Mouse (Mus musculus) B cell, adult 2 months (primary cell): ENCODE measurements around the gene Afdn.
"Not testable (repeated sequence)": the region's sequence is repeated elsewhere in the genome, so short reads cannot be mapped to it uniquely, and the experiment has no call there.

Experiments
- DNase-seq, 2 experiments: peaks; one replicate each; pipeline ENCODE4 v3.0.0; 2022

The Afdn gene

DNA sequence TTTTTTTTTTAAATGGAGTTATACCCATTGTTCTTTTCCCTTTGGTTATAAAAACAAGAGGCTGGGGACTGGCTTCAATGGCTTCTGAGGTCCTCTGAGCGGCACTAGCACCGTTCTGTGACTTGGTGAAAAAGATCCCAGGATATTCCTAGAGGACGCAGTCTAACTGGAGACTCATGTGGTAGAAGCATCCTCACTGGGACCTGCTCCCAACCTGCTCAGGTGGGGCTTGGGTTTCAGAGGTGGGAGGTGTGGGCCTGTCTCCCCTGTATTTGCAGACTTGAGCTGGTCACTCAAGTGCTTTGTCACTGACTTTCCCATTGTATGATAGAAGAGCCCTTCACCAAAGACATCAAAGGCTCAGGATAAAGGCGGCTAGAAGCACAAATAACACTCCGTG lies 20.4 kb upstream of the Afdn start:
- DNase-seq: no peak

DNA sequence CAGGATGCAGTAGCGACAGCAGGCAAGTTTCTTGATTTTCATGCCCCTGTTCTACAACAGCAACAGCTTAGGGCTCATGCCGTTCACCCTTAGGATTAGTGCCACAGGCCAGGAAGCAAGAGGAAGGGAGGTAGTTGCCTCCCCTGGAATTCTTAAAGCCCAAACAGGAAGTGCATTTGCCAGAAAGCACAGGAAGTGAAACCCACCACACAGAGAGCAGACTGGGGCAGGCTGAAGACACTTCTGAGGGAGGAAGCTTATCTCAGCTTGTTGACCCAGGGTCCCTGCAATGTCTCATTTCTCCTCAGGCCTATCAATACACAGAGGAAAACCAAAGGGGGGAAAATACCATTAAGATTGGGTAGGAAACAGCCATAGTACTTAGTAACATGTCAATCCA lies 19.5 kb upstream of the Afdn start:
- DNase-seq: no peak

DNA sequence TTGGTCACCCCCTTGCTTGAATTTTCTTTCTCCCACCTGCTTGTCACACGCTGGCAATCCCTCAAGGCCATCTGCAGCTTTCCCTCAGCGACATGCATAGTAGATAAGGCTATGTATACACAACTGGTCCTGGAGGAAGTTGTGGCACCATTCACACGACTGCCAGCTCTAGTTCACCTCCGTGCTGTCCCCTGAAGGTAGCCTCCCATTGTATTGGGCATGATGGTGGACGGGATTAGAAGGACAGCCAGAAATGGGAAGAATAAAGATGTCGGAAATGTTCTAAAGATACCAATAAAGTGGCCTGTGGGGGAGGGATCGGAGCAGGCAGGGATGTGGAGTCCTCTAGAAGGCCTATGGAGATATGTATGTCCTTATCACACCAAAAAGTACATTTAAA lies 18.7 kb upstream of the Afdn start:
- DNase-seq: no peak

DNA sequence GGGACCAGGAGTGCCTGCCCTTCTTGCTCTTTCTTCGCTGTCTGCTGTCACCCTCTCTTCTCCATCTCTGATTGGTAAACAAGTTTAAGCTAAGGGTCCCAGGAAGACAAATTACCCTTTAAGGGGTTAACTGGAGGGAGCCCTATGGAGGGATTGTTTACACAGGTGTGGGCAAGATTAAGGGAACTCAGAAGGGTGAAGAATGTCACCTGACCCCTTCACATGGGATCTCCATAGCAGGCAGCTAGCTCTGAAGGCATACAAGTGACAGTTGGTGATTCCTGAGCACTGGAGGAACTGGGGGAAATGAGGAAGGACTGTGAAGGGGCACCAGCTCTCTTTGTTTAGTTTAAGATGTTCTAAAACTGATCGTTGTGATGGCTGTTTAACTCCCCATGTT lies 18.0 kb upstream of the Afdn start:
- no peak for DNase-seq

DNA sequence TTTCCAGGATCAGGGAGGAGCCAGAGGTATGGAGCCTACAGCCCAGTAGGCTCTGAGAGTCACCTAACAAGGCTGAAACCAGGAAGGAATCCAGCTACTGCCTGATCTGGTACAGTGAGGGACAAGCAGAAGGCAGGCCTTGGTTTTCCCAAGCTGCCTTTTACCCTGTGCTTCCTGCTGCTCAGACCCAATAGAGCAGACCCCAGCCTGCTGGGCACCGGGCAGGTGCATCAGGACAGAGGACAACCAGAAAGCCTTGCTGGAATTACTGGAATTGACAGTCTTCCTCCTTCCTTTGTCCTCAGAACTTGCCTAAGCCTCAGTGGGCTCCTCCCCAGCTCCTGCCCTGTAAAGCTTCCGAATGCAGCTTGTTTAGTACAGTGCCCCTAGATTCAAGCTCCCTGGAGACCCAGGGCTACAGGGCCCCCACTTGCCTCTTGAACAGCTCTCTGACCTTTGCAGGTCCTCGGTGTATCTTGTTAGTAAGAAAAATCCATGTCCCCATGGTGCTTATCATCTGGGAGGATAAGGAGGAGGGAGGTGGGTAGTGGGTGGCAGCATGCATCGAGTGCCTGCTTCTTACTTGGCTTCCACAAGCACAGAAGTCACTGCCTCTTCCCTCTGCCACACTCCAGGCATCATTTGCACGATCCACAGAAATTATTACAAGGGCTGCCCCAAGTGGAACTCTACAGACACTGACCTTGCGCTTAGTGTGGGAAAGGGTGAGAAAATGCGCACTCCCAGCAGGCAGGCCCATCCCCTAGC lies 17.2 kb upstream of the Afdn start:
- DNase-seq: no peak

DNA sequence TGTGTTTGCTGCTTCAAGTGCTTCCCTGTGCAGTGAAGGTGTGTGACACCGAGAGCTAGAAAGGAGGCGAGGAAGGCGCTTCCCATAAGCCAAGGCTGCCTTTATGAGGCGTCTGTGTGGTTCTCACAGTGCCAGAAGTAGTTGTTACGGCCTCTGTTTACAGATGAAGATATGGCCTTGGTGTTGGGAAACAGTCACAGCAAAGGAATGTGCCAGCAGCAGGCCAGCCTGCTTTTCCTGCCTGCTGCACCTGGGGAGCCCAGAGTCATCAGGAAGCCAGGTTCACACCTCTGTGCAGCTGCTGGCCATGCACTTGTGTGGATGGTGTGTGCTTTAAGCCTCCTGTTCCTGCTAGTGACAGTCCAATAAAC lies 16.6 kb upstream of the Afdn start:
- DNase-seq: no peak

DNA sequence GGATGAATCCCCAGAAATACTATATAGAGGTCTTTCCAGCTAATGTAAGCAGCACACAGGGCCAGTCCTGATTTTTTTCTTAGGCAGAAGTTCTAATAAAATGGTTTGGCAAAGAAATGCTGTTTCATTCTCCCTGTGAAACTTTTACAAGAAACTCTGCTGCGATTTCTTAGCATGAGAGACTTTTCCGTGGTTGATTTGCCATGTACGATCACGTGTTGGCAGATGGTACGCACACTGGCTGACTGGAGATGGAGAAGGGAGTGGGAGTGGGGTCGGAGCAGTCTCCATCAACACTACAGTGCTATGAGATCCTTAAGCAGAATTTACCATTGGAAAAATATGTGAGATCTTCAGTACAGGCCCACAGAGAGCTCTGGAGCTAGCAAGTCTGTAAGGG lies 16.1 kb upstream of the Afdn start:
- DNase-seq: no peak

DNA sequence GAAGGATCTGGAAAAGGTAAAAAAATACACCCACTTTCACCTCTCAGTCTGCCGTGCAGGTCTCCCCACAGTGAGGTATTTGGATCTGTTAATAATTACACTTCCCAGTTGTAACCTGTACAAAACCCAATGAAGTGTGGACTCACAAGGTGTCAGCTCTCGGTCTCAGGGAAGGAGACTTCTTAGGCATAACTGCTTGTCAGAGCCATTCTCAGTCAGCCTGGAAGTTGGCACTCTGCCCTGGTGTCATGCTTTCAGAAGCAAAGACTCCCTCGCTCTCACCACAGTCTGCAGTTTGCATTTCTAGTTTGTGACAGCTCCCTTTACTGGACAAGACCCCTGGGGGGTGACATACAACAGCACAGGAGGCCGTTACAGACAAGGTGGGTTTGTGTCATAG lies 15.5 kb upstream of the Afdn start:
- no peak for DNase-seq

DNA sequence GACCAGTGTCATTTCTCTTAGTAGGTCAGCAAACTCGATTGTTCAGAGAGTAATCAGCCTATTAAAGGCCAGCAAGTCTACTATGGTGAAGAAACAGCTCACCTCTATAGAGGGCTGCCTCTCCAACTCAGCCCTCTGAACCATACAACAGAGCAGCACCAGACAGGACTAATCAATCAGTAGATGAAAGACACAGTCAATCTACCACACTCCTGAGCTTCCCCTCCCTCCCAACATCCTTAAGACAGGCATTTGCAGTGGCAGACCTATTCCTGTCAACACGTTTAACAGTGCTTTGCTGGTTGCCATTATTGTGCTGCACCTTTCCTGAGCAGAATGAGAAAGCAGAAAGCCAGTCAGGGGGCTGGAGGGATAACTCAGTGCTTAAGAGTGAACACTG lies 15.0 kb upstream of the Afdn start:
- DNase-seq: no peak

DNA sequence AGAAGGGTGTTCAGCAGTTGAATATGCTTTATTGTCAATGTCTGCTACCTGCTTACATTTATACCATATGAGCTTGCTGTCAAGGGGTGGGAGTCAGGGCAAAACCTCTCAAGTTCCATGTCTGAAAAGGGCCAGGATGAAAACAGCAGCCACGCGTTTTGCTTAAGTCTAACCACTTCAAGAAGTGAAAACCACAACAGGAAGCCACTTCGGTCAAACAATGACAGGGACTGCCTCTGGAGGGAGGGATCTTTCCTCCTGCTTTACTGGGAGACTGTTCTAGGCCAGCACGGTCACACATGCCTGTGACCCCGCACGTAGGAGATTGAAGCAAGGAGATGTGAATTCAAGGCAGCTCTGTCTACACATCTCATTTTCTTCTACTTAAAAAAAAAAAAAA lies 14.0 kb upstream of the Afdn start:
- DNase-seq: no peak

DNA sequence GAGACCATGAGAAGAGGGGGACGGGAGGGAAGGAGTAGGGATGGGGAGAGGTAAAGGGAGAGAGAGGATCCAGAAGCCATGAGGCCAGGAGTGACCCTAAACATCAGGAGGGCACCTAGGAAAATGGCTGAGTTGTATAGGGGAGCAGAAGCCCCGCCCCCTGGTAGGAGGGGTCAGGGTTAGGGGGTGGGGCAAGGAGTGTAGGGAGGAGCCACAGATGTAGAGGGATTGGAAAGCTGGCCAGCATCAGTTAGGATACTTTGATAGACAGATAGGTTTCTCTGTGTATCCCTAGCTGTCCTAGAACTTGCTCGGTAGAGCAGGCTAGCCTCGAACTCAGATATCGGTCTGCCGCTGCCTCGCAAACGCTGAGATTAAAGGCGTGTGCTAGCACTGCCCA lies 12.7 kb upstream of the Afdn start:
- no peak for DNase-seq

DNA sequence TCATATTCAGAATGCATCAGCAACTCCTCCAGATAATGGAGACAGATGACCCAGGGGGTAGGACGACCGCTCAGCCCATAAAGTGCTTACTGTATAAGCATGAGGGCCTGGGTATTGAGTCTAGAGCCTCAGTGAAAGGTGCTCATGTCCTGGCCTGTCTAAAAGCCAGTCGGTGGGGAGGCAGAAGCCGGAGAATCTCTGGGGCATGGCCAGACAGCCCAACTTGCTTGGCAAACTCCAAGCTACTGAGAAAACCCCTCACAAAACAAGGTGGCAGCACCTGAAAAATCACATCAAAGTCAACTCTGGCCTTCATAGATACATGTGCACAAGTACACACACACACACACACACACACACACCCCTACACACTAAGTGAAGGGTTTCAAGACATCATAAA lies 11.3 kb upstream of the Afdn start:
- DNase-seq: no peak

DNA sequence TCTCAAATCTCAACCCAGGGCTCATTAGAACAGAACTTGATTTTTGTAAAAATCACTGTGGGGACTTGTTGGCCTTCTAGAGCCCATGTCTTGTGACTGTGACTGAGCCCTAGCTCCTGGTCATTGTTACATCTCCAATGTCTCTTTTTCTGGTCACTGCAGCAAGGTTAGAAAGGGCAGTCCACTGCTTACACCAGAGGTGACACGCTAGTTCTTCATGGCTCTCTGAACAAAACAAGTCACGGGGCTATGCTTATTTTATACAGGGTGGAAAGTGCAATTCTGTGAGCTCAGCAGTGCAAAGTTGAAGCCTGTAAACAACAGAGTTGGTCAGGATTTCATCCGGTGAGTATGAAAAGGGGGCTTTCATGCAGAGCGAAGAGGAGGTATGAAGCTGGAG lies 6.4 kb upstream of the Afdn start:
- no peak for DNase-seq

DNA sequence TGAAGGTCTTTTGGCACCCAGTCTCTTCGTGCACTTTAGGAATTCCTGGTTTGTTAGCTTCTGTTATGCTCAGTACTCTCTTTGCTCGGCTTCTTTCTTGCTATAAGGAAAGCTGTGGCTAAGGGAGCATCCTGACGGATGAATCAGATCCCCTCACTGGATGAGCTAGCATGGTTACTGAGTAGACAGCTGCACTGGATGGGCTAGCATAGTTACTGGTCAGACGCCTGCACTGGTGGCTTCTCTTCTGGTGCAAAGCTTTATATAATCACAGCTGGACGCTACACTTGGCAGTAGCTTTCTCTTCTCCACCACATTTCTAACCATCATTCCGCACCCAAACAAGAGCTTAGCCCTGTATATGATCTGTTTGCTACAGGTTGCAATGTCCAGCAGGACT lies 5.4 kb upstream of the Afdn start:
- no peak for DNase-seq

DNA sequence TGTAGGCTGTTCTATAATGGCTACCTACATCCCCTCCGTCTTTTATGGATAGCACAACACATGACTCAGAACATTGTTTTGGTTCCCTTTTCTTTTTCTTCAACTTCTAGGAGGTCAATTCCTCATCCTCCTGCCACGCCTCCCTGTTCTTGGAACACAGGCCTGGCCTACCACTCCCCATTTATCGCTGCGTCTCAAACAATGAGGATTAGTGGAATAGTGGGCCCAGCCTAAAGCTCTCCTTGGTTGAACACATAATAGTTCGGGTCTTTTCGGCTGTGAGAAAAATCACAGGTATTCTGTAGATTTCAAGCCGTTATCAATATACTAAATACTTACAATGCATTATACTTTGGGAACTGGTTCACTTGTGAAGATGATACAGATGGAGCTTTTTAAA lies 1.8 kb upstream of the Afdn start:
- DNase-seq: no peak

DNA sequence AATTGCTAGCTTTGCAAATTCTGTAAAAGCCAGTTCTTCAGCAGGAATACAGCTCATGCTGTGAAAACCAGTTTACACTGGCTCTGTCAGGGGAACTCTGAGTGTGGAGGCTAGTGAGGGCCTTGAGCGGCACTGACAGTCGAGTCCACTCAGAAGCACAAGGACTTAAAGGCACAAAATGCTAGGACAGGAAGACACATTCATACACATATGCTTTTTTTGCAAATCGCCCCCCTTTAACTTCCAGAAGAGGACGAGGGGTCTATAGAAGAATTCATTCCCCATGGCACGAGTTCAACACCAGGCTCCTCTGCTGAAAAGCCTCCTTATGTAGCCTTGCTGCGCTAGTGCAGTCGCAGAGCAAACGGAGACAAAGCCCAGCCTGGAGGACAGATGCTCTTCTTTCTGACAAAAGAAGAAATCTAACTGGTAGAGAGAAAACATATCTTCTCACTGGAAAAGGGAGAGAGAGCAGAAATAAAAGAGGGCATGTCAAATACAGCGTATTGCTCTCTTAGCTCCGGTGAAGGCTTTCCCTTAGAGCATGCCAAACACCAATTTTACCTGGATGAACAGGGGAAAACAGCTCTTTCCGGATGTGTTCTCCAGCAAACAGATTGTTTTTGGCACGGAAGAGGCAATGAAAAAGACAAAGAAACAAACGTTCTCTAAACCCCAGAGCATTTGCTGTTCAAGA lies 1.0 kb upstream of the Afdn start:
- DNase-seq: no peak

DNA sequence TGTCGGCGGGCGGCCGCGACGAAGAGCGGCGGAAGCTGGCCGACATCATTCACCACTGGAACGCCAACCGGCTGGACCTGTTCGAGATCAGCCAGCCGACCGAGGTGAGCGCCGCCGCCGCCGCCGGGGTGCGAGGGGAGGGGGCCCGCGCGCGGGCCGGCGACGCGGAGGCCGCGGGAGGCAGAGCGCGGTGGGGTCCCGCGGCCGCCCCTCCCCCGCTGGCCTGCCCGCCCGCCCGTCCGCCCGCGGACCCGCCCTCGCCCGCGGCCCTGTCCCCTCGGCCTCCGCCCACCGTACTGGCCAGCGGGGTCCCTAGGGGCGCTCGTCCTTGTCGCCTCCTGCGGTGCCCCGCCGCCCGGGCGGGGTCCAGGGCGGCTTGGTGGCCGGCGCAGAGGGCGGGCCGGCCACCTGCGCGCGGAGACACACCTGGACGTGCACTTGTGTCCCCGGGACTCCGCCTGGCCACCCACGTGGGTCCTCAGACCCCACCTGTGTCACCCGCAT lies 388 bp downstream of the Afdn start:
- DNase-seq: no peak

DNA sequence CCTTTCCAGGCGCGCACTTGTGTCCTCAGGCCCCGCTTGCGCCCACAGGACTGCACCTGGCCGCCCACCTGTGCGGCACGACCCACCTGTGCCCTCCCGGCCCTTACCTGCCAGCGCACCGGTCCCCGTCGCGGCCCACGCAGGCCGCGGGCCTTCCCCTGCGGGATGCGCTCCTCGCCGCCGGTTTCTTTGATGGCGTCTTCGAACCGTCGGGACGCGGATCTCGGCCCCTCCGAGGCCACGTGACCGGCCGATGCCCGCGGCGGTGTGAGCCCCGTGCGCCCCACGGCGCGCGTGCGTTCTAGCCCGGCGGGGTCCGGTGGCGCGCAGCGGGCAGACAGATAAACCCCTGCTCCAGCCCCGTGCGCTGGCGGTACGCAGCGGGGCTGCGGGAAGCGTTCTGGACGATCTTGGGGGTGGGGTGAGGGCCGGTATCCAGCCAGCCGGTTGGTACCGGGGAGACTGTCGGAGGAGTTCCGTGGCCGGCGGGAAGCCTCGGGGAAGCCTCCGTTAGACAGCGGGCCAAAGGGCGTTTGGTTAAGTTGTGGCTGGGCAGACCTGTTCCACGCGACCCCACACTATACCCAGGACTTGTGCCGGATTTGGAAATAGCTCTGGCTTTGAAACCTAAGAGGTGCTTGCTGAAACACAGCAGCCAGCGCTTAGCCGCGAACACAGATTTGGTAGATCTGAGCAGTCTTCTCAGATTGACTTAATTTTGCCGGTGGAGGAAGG lies 1.0 kb downstream of the Afdn start, which contains the start of gene Tcte2:
TSS of gene Tcte2 (minus strand) at position 647 of the 735 bp plus-strand sequence.
- DNase-seq: peak; percentile 6 to 10

DNA sequence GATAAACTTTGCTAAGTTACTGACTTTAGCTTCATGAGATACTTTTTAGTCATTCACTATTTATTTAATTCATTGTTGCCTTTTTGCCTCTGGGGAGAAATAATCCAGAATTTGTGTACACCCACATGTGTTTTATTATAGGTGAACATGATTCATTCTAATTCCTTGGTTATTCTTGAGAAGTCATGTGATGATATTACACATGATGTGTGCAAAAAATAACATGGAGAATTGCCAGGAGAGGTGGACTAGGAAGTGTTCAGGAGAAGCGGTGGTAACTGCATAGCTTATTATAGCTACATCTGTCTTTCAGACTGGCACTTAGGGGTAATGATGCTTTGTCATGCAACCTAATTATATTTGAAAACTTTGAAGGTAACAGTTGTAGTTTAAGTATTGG lies 3.5 kb downstream of the Afdn start:
- no peak for DNase-seq

DNA sequence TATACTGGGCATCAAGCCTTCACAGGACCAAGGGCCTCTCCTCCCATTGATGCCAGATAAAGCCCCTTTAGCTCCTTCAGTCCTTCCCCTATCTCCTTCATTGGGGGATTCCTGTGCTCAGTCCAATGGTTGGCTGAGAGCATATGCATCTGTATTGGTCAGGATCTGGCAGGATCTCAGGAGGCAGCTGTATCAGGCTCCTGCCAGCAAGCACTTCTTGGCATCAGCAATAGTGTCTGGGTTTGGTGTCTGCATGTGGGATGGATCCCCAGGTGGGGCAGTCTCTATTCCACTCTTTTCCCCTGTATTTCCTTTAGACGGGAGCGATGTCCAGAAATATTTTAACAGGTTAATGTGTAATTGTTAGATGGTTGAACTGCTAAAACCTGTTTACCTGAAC lies 4.6 kb downstream of the Afdn start:
- DNase-seq: not testable (repeated sequence)

DNA sequence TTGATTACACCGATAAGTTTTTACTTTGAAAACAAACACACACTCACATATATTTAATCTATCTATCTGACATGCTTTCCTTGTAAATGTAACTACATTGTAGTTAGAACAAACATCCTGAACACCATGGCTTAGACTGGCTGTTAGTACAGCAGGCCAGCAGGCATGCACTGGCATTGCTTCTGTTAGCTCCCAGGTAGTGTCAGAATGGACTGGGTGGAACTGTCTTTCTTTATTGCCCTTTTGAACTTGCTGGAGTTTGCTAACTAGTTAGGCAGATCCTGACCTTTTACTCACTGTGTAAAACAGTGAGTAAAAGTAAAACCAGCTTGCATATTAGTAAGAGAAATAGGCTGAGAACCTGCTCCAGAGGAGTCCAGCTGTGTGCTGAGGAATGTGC lies 8.2 kb downstream of the Afdn start:
- DNase-seq: no peak

DNA sequence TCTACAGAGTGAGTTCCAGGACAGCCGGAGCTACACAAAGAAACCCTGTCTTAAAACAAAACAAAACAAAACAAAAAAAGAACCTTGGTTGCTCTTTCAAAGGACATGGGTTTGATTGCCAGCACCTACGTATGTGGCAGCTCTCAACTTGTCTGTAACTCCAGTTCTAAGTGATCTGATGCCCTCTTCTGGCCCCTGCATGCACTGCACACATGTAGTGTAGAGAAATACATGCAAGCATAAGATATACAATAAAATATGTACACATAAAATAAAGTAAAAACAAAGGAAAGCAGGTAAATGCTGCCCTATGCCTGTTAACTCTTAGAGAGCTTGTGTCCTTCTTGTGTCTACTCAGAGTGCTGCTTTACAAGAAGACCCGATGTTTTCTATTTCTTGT lies 8.9 kb downstream of the Afdn start:
- no peak for DNase-seq

DNA sequence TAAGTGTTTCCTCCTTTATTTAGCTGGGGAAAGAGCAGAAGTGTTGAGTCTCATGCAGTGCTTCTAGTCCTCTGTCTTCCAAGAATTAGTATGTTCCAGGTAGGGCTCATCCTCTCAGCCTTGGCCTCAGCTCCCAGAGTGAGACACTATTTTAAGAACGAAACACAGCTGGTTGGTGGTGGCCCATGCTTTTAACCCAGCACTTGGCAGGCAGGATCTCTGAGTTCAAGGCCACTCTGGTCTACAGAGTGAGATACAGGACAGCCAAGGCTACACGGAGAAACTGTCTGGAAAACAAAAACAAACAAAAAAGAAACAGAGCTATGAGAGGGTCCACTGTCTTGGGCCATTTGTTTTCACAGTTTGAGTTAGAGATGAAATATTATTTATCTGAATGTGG lies 17.3 kb downstream of the Afdn start:
- no peak for DNase-seq

DNA sequence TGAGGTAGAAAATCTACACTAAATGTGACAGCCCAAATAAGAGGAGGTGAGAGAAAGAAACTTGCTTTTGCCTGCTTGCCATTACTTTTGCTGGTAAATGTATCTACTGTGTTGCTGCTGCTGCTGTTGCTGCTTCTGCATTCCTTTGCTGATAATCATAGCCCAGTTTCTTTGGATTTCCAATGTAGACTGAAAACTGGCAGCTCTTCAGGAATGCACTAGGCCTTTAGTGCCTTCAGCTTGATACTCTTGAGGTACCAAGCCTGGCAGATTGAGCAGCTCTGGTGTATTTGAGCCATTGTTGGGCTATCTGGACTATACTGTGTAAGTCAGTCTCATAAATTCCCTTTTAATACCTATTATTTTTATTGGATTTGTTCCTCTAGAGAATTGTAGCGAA lies 18.5 kb downstream of the Afdn start:
- no peak for DNase-seq
